Comparison of ENCODE assay signal across 22 mouse cellular contexts in genomic region chr17:58748264-58748663, GRCm38 (mm10).
DNase-seq lines count a peak whose midpoint lies in the region; ATAC-seq lines count a peak whose summit lies in the region.
"Had no signal": no experiment of that assay in that cellular context is flagged by ENCODE, and none has a peak within 500 bp of the region (broad histone marks: within the 10 kb centered on the region; RNA-seq: fewer than 3 reads in every experiment).

No protein-coding gene starts in this region.

- H3K9ac ChIP-seq in forebrain, embryonic 15.5 days (replicated peaks): no peak overlapping the region
- H3K9ac ChIP-seq in forebrain, embryonic 12.5 days: no peak overlapping the region
- H3K9ac ChIP-seq in forebrain, embryonic 16.5 days (replicated peaks; ENCODE audit: low read depth, low read length): no peak overlapping the region
- H3K9ac ChIP-seq: heart, embryonic 15.5 days; limb, embryonic 15.5 days; liver, embryonic 13.5 days; midbrain, embryonic 15.5 days had no signal

- H3K4me2 ChIP-seq in forebrain, embryonic 15.5 days (replicated peaks): no peak overlapping the region
- H3K4me2 ChIP-seq in forebrain, embryonic 12.5 days: no peak overlapping the region
- no peak overlapping the region for H3K4me2 ChIP-seq in forebrain, embryonic 16.5 days (ENCODE audit: low read length)
- H3K4me2 ChIP-seq: heart, embryonic 15.5 days; limb, embryonic 15.5 days; liver, embryonic 13.5 days; midbrain, embryonic 15.5 days had no signal

- 74% methylated on average over 3 of the region's 3 CpGs for WGBS in forebrain, embryonic 15.5 days
- 85% methylated on average over 3 of the region's 3 CpGs for WGBS in forebrain, embryonic 12.5 days
- 71% methylated on average over 3 of the region's 3 CpGs for WGBS in forebrain, embryonic 16.5 days

- ATAC-seq in forebrain, embryonic 15.5 days (replicated peaks): peak; percentile 70; the same call in 1 of the 2 replicates
- no peak for ATAC-seq in forebrain, embryonic 12.5 days (ENCODE audit: low FRiP score)
- ATAC-seq in forebrain, embryonic 16.5 days: peak; percentile 75
- ATAC-seq: lung, postnatal 0 days; midbrain, embryonic 15.5 days had no signal

- no peaks in the 10 kb centered on the region for H3K27me3 ChIP-seq in forebrain, embryonic 15.5 days
- no peaks in the 10 kb centered on the region for H3K27me3 ChIP-seq in forebrain, embryonic 12.5 days
- no peaks in the 10 kb centered on the region for H3K27me3 ChIP-seq in forebrain, embryonic 16.5 days (replicated peaks; ENCODE audit: control insufficient read depth, insufficient read depth, low read length)
- H3K27me3 ChIP-seq: heart, embryonic 15.5 days; limb, embryonic 15.5 days; liver, embryonic 13.5 days; megakaryocyte, embryonic 14.5 days; midbrain, embryonic 15.5 days had no signal

- peaks cover 5% of the 10 kb centered on the region; the same call in 1 of the 2 replicates for H3K4me1 ChIP-seq in forebrain, embryonic 15.5 days
- H3K4me1 ChIP-seq in forebrain, embryonic 12.5 days: no peaks in the 10 kb centered on the region
- H3K4me1 ChIP-seq in forebrain, embryonic 16.5 days (replicated peaks; ENCODE audit: control insufficient read depth, insufficient read depth, low read length): no peaks in the 10 kb centered on the region; the same call in 1 of the 2 replicates
- H3K4me1 ChIP-seq: heart, embryonic 10.5 days; heart, embryonic 15.5 days; limb, embryonic 10.5 days; limb, embryonic 15.5 days; liver, embryonic 13.5 days; megakaryocyte, embryonic 14.5 days; midbrain, embryonic 15.5 days had no signal

- DNase-seq in layer of hippocampus, adult 9-11 months: peak; percentile 20
- no peak for DNase-seq in layer of hippocampus, postnatal 10 days (ENCODE audit: low spot score in 2 of 2)
- DNase-seq in NIH3T3 (ENCODE audit: low read depth): peak; percentile 0
- no peak for DNase-seq in cerebellum, postnatal 36 days
- DNase-seq: adrenal gland, postnatal 25 days; cerebellum, adult 8-10 months; gastrocnemius, postnatal 25 days; kidney, adult 18-20 months; kidney, postnatal 36 days; liver, embryonic 13.5 days; lung, adult 18-20 months; lung, postnatal 4 days had no signal

- peak overlapping the region; percentile 34; the same call in 1 of the 2 replicates for H3K27ac ChIP-seq in forebrain, embryonic 15.5 days (replicated peaks)
- H3K27ac ChIP-seq in forebrain, embryonic 12.5 days: no peak overlapping the region
- no peak overlapping the region for H3K27ac ChIP-seq in forebrain, embryonic 16.5 days (ENCODE audit: low read length)
- H3K27ac ChIP-seq: heart, embryonic 10.5 days; heart, embryonic 15.5 days; limb, embryonic 10.5 days; limb, embryonic 15.5 days; liver, embryonic 13.5 days; midbrain, embryonic 15.5 days had no signal

- no peak overlapping the region for H3K4me3 ChIP-seq in forebrain, embryonic 15.5 days
- no peak overlapping the region for H3K4me3 ChIP-seq in forebrain, embryonic 12.5 days (replicated peaks)
- H3K4me3 ChIP-seq in forebrain, embryonic 16.5 days (replicated peaks; ENCODE audit: low read length): no peak overlapping the region
- H3K4me3 ChIP-seq: heart, embryonic 10.5 days; heart, embryonic 15.5 days; limb, embryonic 10.5 days; limb, embryonic 15.5 days; liver, embryonic 13.5 days; megakaryocyte, embryonic 14.5 days; midbrain, embryonic 15.5 days had no signal

- no peaks in the 10 kb centered on the region for H3K9me3 ChIP-seq in forebrain, embryonic 15.5 days
- no peaks in the 10 kb centered on the region for H3K9me3 ChIP-seq in forebrain, embryonic 12.5 days
- H3K9me3 ChIP-seq in forebrain, embryonic 16.5 days (ENCODE audit: control insufficient read depth, low read length): no peaks in the 10 kb centered on the region
- H3K9me3 ChIP-seq: heart, embryonic 10.5 days; heart, embryonic 15.5 days; limb, embryonic 10.5 days; limb, embryonic 15.5 days; liver, embryonic 13.5 days; midbrain, embryonic 15.5 days had no signal

- H3K36me3 ChIP-seq in forebrain, embryonic 15.5 days: no peaks in the 10 kb centered on the region
- H3K36me3 ChIP-seq in forebrain, embryonic 12.5 days (replicated peaks): no peaks in the 10 kb centered on the region
- no peaks in the 10 kb centered on the region for H3K36me3 ChIP-seq in forebrain, embryonic 16.5 days (ENCODE audit: control insufficient read depth, insufficient read depth)
- H3K36me3 ChIP-seq: heart, embryonic 10.5 days; heart, embryonic 15.5 days; limb, embryonic 10.5 days; limb, embryonic 15.5 days; liver, embryonic 13.5 days; midbrain, embryonic 15.5 days had no signal

Comparison
In these comparisons a context has a peak if more than half of its experiments do, and no peak if none do; other contexts are left out.
1. DNase-seq: peak in layer of hippocampus, adult 9-11 months (single experiment) and NIH3T3 (single experiment); none in layer of hippocampus, postnatal 10 days (0 of 2) and cerebellum, postnatal 36 days (0 of 2).